Mouse (Mus musculus) limb, embryonic 14.5 days (tissue): ENCODE results near the gene Cyp11a1. TPM values are rescaled to one million over a fixed set of nuclear protein-coding genes. Genes with fewer than 3 reads are reported as not detected.

Experiments used
- ATAC-seq: fragments of 200-750 bp; cut with Nextera tagmentation; 2 replicates; pipeline ENCODE4 v1.8.0; 2017; ENCODE audit warnings: low read depth, moderate number of reproducible peaks, moderate TSS enrichment; ENCODE audit not compliant: low FRiP score
- DNase-seq: peaks from one replicate; pipeline ENCODE4 v3.0.0-alpha.2; 2015; ENCODE audit warnings: low spot score
- H3K27ac ChIP-seq: fragments of 300-500 bp; sonication (generic); replicated peaks from 2 replicates; pipeline ENCODE4 v1.5.1; 2014; ENCODE audit warnings: low read depth, mild to moderate bottlenecking, low read length, moderate library complexity, mixed read lengths
- H3K27me3 ChIP-seq: fragments of 300-500 bp; sonication (generic); 2 replicates; pipeline ENCODE4 v1.6.1; 2014; ENCODE audit warnings: low read length, mixed read lengths; ENCODE audit not compliant: control insufficient read depth, insufficient read depth
- H3K36me3 ChIP-seq: fragments of 300-500 bp; sonication (generic); 2 replicates; pipeline ENCODE4 v1.6.1; 2014; ENCODE audit warnings: mild to moderate bottlenecking, low read length, moderate library complexity, mixed read lengths; ENCODE audit not compliant: control insufficient read depth, insufficient read depth
- H3K4me1 ChIP-seq: fragments of 300-500 bp; sonication (generic); 2 replicates; pipeline ENCODE4 v1.6.1; 2014; ENCODE audit warnings: antibody characterized with exemption, low read length, mixed read lengths; ENCODE audit not compliant: control insufficient read depth, insufficient read depth
- H3K4me2 ChIP-seq: fragments of 300-500 bp; sonication (generic); replicated peaks from 2 replicates; pipeline ENCODE4 v1.6.1; 2014; ENCODE audit warnings: low read depth, mild to moderate bottlenecking, low read length, moderate library complexity; ENCODE audit not compliant: severe bottlenecking
- H3K4me3 ChIP-seq: fragments of 300-500 bp; sonication (generic); replicated peaks from 2 replicates; pipeline ENCODE4 v1.5.1; 2014; ENCODE audit warnings: low read length
- H3K9ac ChIP-seq: fragments of 300-500 bp; sonication (generic); 2 replicates; pipeline ENCODE4 v1.6.1; 2014; ENCODE audit warnings: mild to moderate bottlenecking, low read depth, low read length, moderate library complexity; ENCODE audit not compliant: severe bottlenecking
- H3K9me3 ChIP-seq: fragments of 300-500 bp; sonication (generic); 2 replicates; pipeline ENCODE4 v1.6.1; 2016; ENCODE audit warnings: low read length; ENCODE audit not compliant: control insufficient read depth
- POLR2A ChIP-seq: fragments of 200-500 bp; IDR thresholded peaks from 2 replicates; pipeline ENCODE4 v1.8.0; 2012; ENCODE audit warnings: inconsistent platforms, mild to moderate bottlenecking, moderate library complexity, borderline replicate concordance; ENCODE audit not compliant: insufficient read depth, insufficient read length; ENCODE audit errors: extremely low read depth
- WGBS: fragments of 180-500 bp; shearing (Covaris S2); extraction: QIAGEN DNeasy Blood & Tissue Kit; methylation state at CpG from one replicate; pipeline ENCODE4 v1.1.7; 2014; 5-methylcytosine and 5-hydroxymethylcytosine counted together
- polyA plus RNA-seq, 2 experiments: library from polyadenylated mRNA; depleted of rRNA in 1 of 2; stranded (reverse) in 1 of 2; unstranded in 1 of 2; fragments of >200 nt; fragmentation: Nextera tagmentation in 1 of 2; extraction: Ambion mirVana in 1 of 2; gene quantifications; 2 replicates each; pipeline versions ENCODE4 v1.2.1 to v1.2.3; 2012 to 2014

The Cyp11a1 gene
- polyA plus RNA-seq, 2 experiments = 3.3 to 5.7 TPM

DNA sequence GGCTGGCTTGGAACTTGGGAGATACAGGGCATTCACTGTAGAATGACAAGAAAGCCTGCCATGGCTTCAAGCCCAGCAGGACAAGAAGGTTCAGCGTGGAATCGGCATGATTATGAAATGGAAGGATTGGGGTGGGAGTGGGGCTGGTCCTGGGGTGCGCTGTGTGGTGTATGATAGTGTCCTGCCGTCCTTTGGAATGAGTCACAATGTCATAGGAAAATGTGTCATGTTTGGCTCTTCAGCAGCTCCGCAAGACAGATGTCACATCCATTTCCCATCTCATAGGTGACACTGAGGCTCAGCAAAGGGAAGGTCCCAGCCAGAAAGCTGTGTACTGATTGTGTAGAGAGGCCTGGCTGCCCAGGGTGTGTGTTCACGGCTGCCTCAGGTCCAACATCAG, 9.6 kb downstream of the Cyp11a1 start:
- no peaks in the 10 kb centered on the region for H3K36me3 ChIP-seq
- H3K27ac ChIP-seq = no peak overlapping the region
- WGBS = 87% methylated on average over 6 of the region's 6 CpGs
- TF ChIP-seq POLR2A = no peak
- H3K9me3 ChIP-seq = no peaks in the 10 kb centered on the region
- H3K4me2 ChIP-seq = no peak overlapping the region
- no peak for ATAC-seq
- H3K4me1 ChIP-seq = peaks cover 5% of the 10 kb centered on the region; the same call in 1 of the 2 replicates
- H3K9ac ChIP-seq = no peak overlapping the region
- no peak overlapping the region for H3K4me3 ChIP-seq
- no peaks in the 10 kb centered on the region for H3K27me3 ChIP-seq
- no peak for DNase-seq

DNA sequence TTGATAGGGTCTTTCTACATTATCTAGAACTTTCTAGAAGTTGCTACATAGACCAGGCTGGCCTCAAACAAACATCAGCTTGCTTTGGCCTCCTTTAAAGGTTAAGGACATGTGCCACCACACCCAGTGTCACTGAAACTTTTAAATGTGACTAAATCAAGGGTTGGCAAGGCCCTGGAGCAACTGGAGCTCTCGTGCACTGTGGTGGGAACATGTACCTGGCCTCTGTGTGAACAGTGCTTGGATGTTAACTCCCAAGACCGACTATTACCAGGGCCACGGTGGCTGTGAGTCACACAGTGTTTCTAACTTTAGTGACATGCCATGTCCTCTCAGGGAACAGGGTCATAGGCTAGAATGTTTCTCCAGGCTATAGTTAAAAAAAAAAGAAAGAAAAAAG, 10.8 kb downstream of the Cyp11a1 start:
- H3K9ac ChIP-seq = no peak overlapping the region
- 71% methylated on average over 3 of the region's 3 CpGs for WGBS
- H3K9me3 ChIP-seq = no peaks in the 10 kb centered on the region
- no peak overlapping the region for H3K4me2 ChIP-seq
- no peak for DNase-seq
- H3K4me3 ChIP-seq = no peak overlapping the region
- H3K36me3 ChIP-seq = no peaks in the 10 kb centered on the region
- H3K27me3 ChIP-seq = no peaks in the 10 kb centered on the region
- no peak for TF ChIP-seq POLR2A
- no peak overlapping the region for H3K27ac ChIP-seq
- H3K4me1 ChIP-seq = no peaks in the 10 kb centered on the region
- no peak for ATAC-seq

DNA sequence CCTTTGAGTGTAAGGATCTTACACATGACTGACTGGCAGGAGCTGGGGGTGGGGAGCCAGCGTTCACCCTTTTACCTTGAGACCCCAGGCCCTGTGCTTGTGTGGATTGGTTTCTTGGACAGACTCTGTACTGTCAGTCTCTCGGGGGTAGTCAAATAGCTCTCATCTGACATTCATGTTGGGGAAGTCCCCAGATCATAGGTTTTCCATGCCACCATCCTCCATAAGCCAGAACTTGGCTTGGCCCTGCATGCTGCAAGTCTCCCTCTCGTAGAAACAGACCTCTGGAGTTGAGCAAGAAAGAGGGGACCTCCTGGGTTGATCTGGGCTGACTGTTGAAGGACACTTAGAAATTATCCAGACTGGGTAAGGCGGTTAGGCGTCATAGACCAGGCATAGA, 12.2 kb downstream of the Cyp11a1 start:
- H3K27me3 ChIP-seq = no peaks in the 10 kb centered on the region
- no peak for ATAC-seq
- WGBS = 85% methylated on average over 5 of the region's 5 CpGs
- no peak overlapping the region for H3K9ac ChIP-seq
- H3K4me1 ChIP-seq = no peaks in the 10 kb centered on the region
- no peak for DNase-seq
- H3K4me2 ChIP-seq = no peak overlapping the region
- no peaks in the 10 kb centered on the region for H3K36me3 ChIP-seq
- H3K4me3 ChIP-seq = no peak overlapping the region
- no peaks in the 10 kb centered on the region for H3K9me3 ChIP-seq
- no peak overlapping the region for H3K27ac ChIP-seq
- TF ChIP-seq POLR2A = no peak

DNA sequence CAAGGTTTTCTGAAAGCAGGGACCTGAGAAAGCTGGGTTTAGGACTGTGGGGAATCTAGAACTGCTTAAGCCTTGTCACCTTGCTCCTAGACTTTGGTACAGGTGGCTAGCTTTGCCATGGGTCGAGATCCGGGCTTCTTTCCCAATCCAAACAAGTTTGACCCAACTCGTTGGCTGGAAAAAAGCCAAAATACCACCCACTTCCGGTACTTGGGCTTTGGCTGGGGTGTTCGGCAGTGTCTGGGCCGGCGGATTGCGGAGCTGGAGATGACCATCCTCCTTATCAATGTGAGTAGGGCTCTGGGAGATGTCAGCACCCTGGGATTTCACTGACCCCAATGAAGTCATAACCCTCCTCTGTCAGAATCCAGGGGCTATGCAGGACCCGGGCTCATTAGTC, 19.8 kb downstream of the Cyp11a1 start:
- ATAC-seq (no peak), DNase-seq (no peak)
- Histone ChIP-seq H3K27ac (no peak overlapping the region), H3K9me3 (no peaks in the 10 kb centered on the region), H3K36me3 (no peaks in the 10 kb centered on the region), H3K4me3 (no peak overlapping the region), H3K4me1 (no peaks in the 10 kb centered on the region), H3K4me2 (no peak overlapping the region), H3K27me3 (no peaks in the 10 kb centered on the region), H3K9ac (no peak overlapping the region)
- 89% methylated on average over 9 of the region's 9 CpGs for WGBS
- TF ChIP-seq POLR2A = no peak

DNA sequence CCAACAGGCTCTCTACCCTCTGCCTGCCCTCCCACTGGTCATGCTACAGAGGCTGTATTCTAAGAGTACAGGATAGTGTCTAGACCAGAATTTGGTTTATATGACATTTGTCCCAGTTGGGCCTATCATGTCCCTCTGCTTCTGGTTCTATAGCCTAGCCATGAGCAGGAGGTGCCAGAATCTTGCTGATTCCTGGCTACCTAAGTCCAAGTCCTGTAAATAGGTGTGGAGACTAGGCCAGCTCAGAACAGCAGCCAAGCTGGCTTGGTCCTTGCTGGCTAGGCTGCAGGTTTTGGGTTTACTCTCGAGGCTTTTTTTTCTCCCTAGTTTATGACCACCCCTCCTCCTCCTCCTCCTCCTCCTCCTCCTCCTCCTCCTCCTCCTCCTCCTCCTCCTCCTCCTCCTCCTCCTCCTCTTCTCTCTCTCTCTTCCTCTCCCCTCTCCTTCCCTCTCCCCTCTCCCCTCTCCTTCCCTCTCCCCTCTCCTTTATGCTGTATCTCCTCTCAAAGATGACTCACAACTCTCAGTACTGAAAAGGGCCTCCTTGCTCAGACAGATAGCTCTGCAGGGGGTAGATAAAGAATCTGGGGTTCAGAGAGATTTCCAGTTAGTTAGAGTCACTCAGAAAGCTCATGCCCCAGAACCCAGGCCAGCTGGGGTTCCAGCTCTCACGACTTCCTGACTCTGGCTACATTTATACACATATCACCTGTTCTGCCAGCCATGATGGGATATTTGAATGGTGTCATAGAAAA, 21.4 kb downstream of the Cyp11a1 start:
- no peaks in the 10 kb centered on the region for H3K4me1 ChIP-seq
- no peaks in the 10 kb centered on the region for H3K27me3 ChIP-seq
- ATAC-seq (no peak), DNase-seq (no peak)
- no peak for TF ChIP-seq POLR2A
- no peak overlapping the region for H3K27ac ChIP-seq
- no peak overlapping the region for H3K9ac ChIP-seq
- no peak overlapping the region for H3K4me3 ChIP-seq
- no peaks in the 10 kb centered on the region for H3K9me3 ChIP-seq
- no peaks in the 10 kb centered on the region for H3K36me3 ChIP-seq
- WGBS = 39% methylated on average over 2 of the region's 2 CpGs
- H3K4me2 ChIP-seq = no peak overlapping the region
